Mouse (Mus musculus): ENCODE measurements around the gene Col4a3bp.

The Col4a3bp gene

GRCm38 (mm10) chr13:96542081-96542889, at the start of gene Col4a3bp, which contains the start of gene Polk:
Gene Col4a3bp, plus strand, starts transcription at chr13:96542618.
Gene Polk, minus strand, starts transcription at chr13:96542579.
- DNase-seq: peak; percentile 98

GRCm38 (mm10) chr13:96496630-96497029, 45.8 kb upstream of the Col4a3bp start:
- DNase-seq: no peak

- no peak for DNase-seq
Observed at GRCm38 (mm10) chr13:96499891-96500290, 42.5 kb upstream of the Col4a3bp start.

GRCm38 (mm10) chr13:96505661-96506060, 36.8 kb upstream of the Col4a3bp start:
- DNase-seq: peak; percentile 27

- no peak for DNase-seq
Observed at GRCm38 (mm10) chr13:96506313-96506712, 36.1 kb upstream of the Col4a3bp start.

- peak; percentile 32 for DNase-seq
Observed at GRCm38 (mm10) chr13:96507541-96507940, 34.9 kb upstream of the Col4a3bp start.

- DNase-seq: no peak
Observed at GRCm38 (mm10) chr13:96510635-96511034, 31.8 kb upstream of the Col4a3bp start.

GRCm38 (mm10) chr13:96511262-96511661, 31.2 kb upstream of the Col4a3bp start:
- DNase-seq: no peak

GRCm38 (mm10) chr13:96511893-96512292, 30.5 kb upstream of the Col4a3bp start:
- peak; percentile 16 for DNase-seq

- no peak for DNase-seq
Observed at GRCm38 (mm10) chr13:96514154-96514942, 28.1 kb upstream of the Col4a3bp start.

GRCm38 (mm10) chr13:96516249-96516648, 26.2 kb upstream of the Col4a3bp start:
- DNase-seq: no peak

GRCm38 (mm10) chr13:96517335-96517734, 25.1 kb upstream of the Col4a3bp start:
- DNase-seq: no peak

- no peak for DNase-seq
Observed at GRCm38 (mm10) chr13:96521294-96521693, 21.1 kb upstream of the Col4a3bp start.

- no peak for DNase-seq
Observed at GRCm38 (mm10) chr13:96527022-96527421, 15.4 kb upstream of the Col4a3bp start.

GRCm38 (mm10) chr13:96527856-96528255, 14.6 kb upstream of the Col4a3bp start:
- DNase-seq: no peak

GRCm38 (mm10) chr13:96528776-96529175, 13.6 kb upstream of the Col4a3bp start:
- DNase-seq: no peak

- no peak for DNase-seq
Observed at GRCm38 (mm10) chr13:96529542-96529941, 12.9 kb upstream of the Col4a3bp start.

GRCm38 (mm10) chr13:96530064-96530463, 12.4 kb upstream of the Col4a3bp start:
- DNase-seq: no peak

GRCm38 (mm10) chr13:96532176-96532575, 10.2 kb upstream of the Col4a3bp start:
- no peak for DNase-seq

GRCm38 (mm10) chr13:96533742-96534141, 8.7 kb upstream of the Col4a3bp start:
- DNase-seq: no peak

- DNase-seq: no peak
Observed at GRCm38 (mm10) chr13:96536821-96537572, 5.4 kb upstream of the Col4a3bp start.

- DNase-seq: no peak
Observed at GRCm38 (mm10) chr13:96538103-96538502, 4.3 kb upstream of the Col4a3bp start.

GRCm38 (mm10) chr13:96541381-96541780, 1.0 kb upstream of the Col4a3bp start:
- DNase-seq: no peak
